Comparison of ENCODE assay signal across 8 mouse cellular contexts in genomic region chr4:155992906-155993547, GRCm38 (mm10). TPM values are rescaled to one million over a fixed set of nuclear protein-coding genes. Genes with fewer than 3 reads are reported as not detected.
DNase-seq lines count a peak whose midpoint lies in the region; ATAC-seq and TF ChIP-seq lines count a peak whose summit lies in the region.

No protein-coding gene starts in this region.

- H3K36me3 ChIP-seq in heart, embryonic 11.5 days (ENCODE audit: control insufficient read depth, insufficient read depth, low read length), result no peaks in the 10 kb centered on the region
- peaks cover 34% of the 10 kb centered on the region for H3K36me3 ChIP-seq in kidney, embryonic 15.5 days
- H3K36me3 ChIP-seq in stomach, embryonic 15.5 days, result peaks cover 6% of the 10 kb centered on the region; the same call in 1 of the 2 replicates

- peaks cover 3% of the 10 kb centered on the region; the same call in 1 of the 2 replicates for H3K4me1 ChIP-seq in embryonic fibroblast, embryonic 13.5 days (ENCODE audit: control insufficient read depth, insufficient read depth, low read length)
- H3K4me1 ChIP-seq in heart, embryonic 11.5 days (ENCODE audit: control insufficient read depth, insufficient read depth, low read length), result peaks cover 18% of the 10 kb centered on the region
- peaks cover 28% of the 10 kb centered on the region for H3K4me1 ChIP-seq in kidney, embryonic 15.5 days
- H3K4me1 ChIP-seq in stomach, embryonic 15.5 days, result peaks cover 18% of the 10 kb centered on the region

- peak overlapping the region; percentile 73 for H3K4me2 ChIP-seq in heart, embryonic 11.5 days
- peak overlapping the region; percentile 72 for H3K4me2 ChIP-seq in kidney, embryonic 15.5 days
- H3K4me2 ChIP-seq in stomach, embryonic 15.5 days, result peak overlapping the region; percentile 65

- WGBS in heart, embryonic 11.5 days (ENCODE audit: insufficient replicate concordance), result under 1% methylated on average over 69 of the region's 70 CpGs
- under 1% methylated on average over 70 of the region's 70 CpGs for WGBS in kidney, embryonic 15.5 days
- WGBS in stomach, embryonic 15.5 days, result under 1% methylated on average over 70 of the region's 70 CpGs

- no peaks in the 10 kb centered on the region for H3K27me3 ChIP-seq in heart, embryonic 11.5 days (ENCODE audit: control insufficient read depth, insufficient read depth, low read length)
- no peaks in the 10 kb centered on the region for H3K27me3 ChIP-seq in kidney, embryonic 15.5 days
- H3K27me3 ChIP-seq in stomach, embryonic 15.5 days (replicated peaks), result no peaks in the 10 kb centered on the region

- peak; percentile 96 for DNase-seq in CD4-positive helper T cell, adult 2 months (ENCODE audit: low read depth, low spot score)
- peak; percentile 98 for DNase-seq in brain, adult 2 months (ENCODE audit: low read depth, low spot score)
- peak; percentile 94 for DNase-seq in liver
- DNase-seq in monocyte, adult 2 months (ENCODE audit: low read depth in 1 of 2, low spot score in 2 of 2), result peak; percentile 88 to 96

- peak; percentile 88 for ATAC-seq in heart, embryonic 11.5 days (replicated peaks; ENCODE audit: insufficient number of reproducible peaks, low FRiP score, low TSS enrichment)
- peak; percentile 88 for ATAC-seq in kidney, embryonic 15.5 days (replicated peaks; ENCODE audit: low FRiP score)
- peak; percentile 87 for ATAC-seq in stomach, embryonic 15.5 days (ENCODE audit: insufficient read depth, low FRiP score, low read depth)

- peak overlapping the region; percentile 94 for H3K9ac ChIP-seq in heart, embryonic 11.5 days (ENCODE audit: low read depth, low read length)
- peak overlapping the region; percentile 72 for H3K9ac ChIP-seq in kidney, embryonic 15.5 days
- H3K9ac ChIP-seq in stomach, embryonic 15.5 days, result peak overlapping the region; percentile 67

- TF ChIP-seq POLR2A in embryonic fibroblast, embryonic 13.5 days (IDR thresholded peaks at IDR 0.05; ENCODE audit: low read depth, low read length), result peak; percentile 59; the same call in 1 of the 2 replicates

- H3K27ac ChIP-seq in embryonic fibroblast, embryonic 13.5 days (ENCODE audit: insufficient read depth, low read length), result peak overlapping the region; percentile 93
- peak overlapping the region; percentile 94 for H3K27ac ChIP-seq in heart, embryonic 11.5 days (ENCODE audit: low read depth, low read length)
- H3K27ac ChIP-seq in kidney, embryonic 15.5 days, result peak overlapping the region; percentile 95
- peak overlapping the region; percentile 96 for H3K27ac ChIP-seq in stomach, embryonic 15.5 days

- no peak for TF ChIP-seq CTCF in embryonic fibroblast, embryonic 13.5 days (IDR thresholded peaks at IDR 0.05; ENCODE audit: borderline replicate concordance, insufficient read depth, low read length)

- peak overlapping the region; percentile 98 for H3K4me3 ChIP-seq in embryonic fibroblast, embryonic 13.5 days (ENCODE audit: insufficient read depth, low read length)
- peak overlapping the region; percentile 95 for H3K4me3 ChIP-seq in heart, embryonic 11.5 days (ENCODE audit: low read depth, low read length)
- H3K4me3 ChIP-seq in kidney, embryonic 15.5 days (replicated peaks), result peak overlapping the region; percentile 68
- H3K4me3 ChIP-seq in stomach, embryonic 15.5 days (replicated peaks), result peak overlapping the region; percentile 69

- no peaks in the 10 kb centered on the region for H3K9me3 ChIP-seq in heart, embryonic 11.5 days (replicated peaks; ENCODE audit: control insufficient read depth, low read length)
- H3K9me3 ChIP-seq in kidney, embryonic 15.5 days (replicated peaks), result no peaks in the 10 kb centered on the region
- H3K9me3 ChIP-seq in stomach, embryonic 15.5 days, result no peaks in the 10 kb centered on the region

RNA-seq across cellular contexts. Expression of gene Sdf4, which starts 0.4 kb away (rescaled TPM):
- 172 and 187 TPM in 2 replicates for polyA plus RNA-seq in embryonic fibroblast, embryonic 13.5 days (2011; ENCODE audit: insufficient read length, low read depth, missing spikeins)
- 138 and 147 TPM in 2 replicates for polyA plus RNA-seq in heart, embryonic 11.5 days (2014; fragmentation: Nextera tagmentation; extraction: Ambion mirVana)
- 158 and 161 TPM in 2 replicates for polyA plus RNA-seq in kidney, embryonic 15.5 days (2015; fragmentation: Nextera tagmentation; extraction: Ambion mirVana)
- 154 and 168 TPM in 2 replicates for polyA plus RNA-seq in stomach, embryonic 15.5 days (2015; fragmentation: Nextera tagmentation; extraction: Ambion mirVana)

RNA-seq across cellular contexts. Expression of gene B3galt6, which starts 0.6 kb away (rescaled TPM):
- polyA plus RNA-seq in embryonic fibroblast, embryonic 13.5 days (2011; ENCODE audit: insufficient read length, low read depth, missing spikeins), result 5.3 and 5.4 TPM in 2 replicates
- polyA plus RNA-seq in heart, embryonic 11.5 days (2014; fragmentation: Nextera tagmentation; extraction: Ambion mirVana), result 10.1 and 11.6 TPM in 2 replicates
- polyA plus RNA-seq in kidney, embryonic 15.5 days (2015; fragmentation: Nextera tagmentation; extraction: Ambion mirVana), result 17.5 and 18.1 TPM in 2 replicates
- polyA plus RNA-seq in stomach, embryonic 15.5 days (2015; fragmentation: Nextera tagmentation; extraction: Ambion mirVana), result 14.4 and 14.6 TPM in 2 replicates

RNA-seq across cellular contexts. Expression of gene Tnfrsf4, which starts 20.6 kb away (rescaled TPM):
- polyA plus RNA-seq in embryonic fibroblast, embryonic 13.5 days (2011; ENCODE audit: insufficient read length, low read depth, missing spikeins), result 1.8 and 2.8 TPM in 2 replicates
- polyA plus RNA-seq in heart, embryonic 11.5 days (2014; fragmentation: Nextera tagmentation; extraction: Ambion mirVana), result 0.21 and 0.37 TPM in 2 replicates
- polyA plus RNA-seq in kidney, embryonic 15.5 days (2015; fragmentation: Nextera tagmentation; extraction: Ambion mirVana), result 0.72 and 0.78 TPM in 2 replicates
- polyA plus RNA-seq in stomach, embryonic 15.5 days (2015; fragmentation: Nextera tagmentation; extraction: Ambion mirVana), result 0.64 and 1.1 TPM in 2 replicates

RNA-seq across cellular contexts. Expression of gene C1qtnf12, which starts 30.9 kb away (rescaled TPM):
- 25.2 and 31.0 TPM in 2 replicates for polyA plus RNA-seq in embryonic fibroblast, embryonic 13.5 days (2011; ENCODE audit: insufficient read length, low read depth, missing spikeins)
- 24.6 and 26.9 TPM in 2 replicates for polyA plus RNA-seq in heart, embryonic 11.5 days (2014; fragmentation: Nextera tagmentation; extraction: Ambion mirVana)
- polyA plus RNA-seq in kidney, embryonic 15.5 days (2015; fragmentation: Nextera tagmentation; extraction: Ambion mirVana), result 118 and 121 TPM in 2 replicates
- polyA plus RNA-seq in stomach, embryonic 15.5 days (2015; fragmentation: Nextera tagmentation; extraction: Ambion mirVana), result 46.2 and 49.1 TPM in 2 replicates

RNA-seq across cellular contexts. Expression of gene Tnfrsf18, which starts 32.9 kb away (rescaled TPM):
- 1.4 TPM in 1 of 2 replicates, not detected in the other for polyA plus RNA-seq in embryonic fibroblast, embryonic 13.5 days (2011; ENCODE audit: insufficient read length, low read depth, missing spikeins)
- polyA plus RNA-seq in heart, embryonic 11.5 days (2014; fragmentation: Nextera tagmentation; extraction: Ambion mirVana), result 1.3 and 1.7 TPM in 2 replicates
- 1.7 and 2.4 TPM in 2 replicates for polyA plus RNA-seq in kidney, embryonic 15.5 days (2015; fragmentation: Nextera tagmentation; extraction: Ambion mirVana)
- 2.3 and 2.5 TPM in 2 replicates for polyA plus RNA-seq in stomach, embryonic 15.5 days (2015; fragmentation: Nextera tagmentation; extraction: Ambion mirVana)

Comparison
In these comparisons a context has a peak if more than half of its experiments do, and no peak if none do; other contexts are left out.
1. Peak in every context shown above with its lines: DNase-seq, ATAC-seq, H3K4me3 ChIP-seq and H3K27ac ChIP-seq.